Mouse (Mus musculus): ENCODE measurements around the gene Mustn1.

Mustn1 gene

DNA sequence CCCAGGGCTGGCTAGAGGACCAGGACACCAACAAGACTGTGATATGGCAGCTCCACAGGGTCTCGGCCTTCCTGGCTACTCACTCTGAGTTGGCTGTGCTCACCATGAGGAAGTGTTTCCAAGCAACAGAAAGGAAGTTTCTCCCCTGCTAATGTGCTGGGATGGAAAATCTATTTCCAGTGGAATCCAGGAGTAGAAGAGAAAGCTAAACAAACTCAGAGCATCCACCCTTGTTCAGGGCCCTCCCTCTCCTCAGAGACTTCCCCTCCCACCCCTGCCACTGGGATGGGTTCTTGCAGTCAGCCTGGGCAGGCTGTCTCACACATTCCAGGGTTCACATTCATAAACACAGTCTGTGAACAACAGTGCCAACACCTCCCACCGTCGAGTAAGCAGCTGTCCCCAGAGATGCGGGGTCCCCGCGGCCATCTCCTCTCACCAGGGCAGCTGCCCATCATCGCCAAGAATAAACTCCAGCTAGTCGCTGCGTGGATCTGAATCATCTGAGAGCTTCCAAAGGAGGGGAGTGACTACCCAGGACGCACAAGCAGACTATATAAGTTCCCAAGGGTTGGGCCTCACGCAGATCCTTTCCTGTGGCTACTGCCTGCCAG is at the start of gene Mustn1:
TSS of gene Mustn1 (plus strand) at position 243 of the 614 bp plus-strand sequence.
- DNase-seq (ENCODE audit: low spot score in 2 of 2): peak in 1 of 2 experiments; percentile 31

DNA sequence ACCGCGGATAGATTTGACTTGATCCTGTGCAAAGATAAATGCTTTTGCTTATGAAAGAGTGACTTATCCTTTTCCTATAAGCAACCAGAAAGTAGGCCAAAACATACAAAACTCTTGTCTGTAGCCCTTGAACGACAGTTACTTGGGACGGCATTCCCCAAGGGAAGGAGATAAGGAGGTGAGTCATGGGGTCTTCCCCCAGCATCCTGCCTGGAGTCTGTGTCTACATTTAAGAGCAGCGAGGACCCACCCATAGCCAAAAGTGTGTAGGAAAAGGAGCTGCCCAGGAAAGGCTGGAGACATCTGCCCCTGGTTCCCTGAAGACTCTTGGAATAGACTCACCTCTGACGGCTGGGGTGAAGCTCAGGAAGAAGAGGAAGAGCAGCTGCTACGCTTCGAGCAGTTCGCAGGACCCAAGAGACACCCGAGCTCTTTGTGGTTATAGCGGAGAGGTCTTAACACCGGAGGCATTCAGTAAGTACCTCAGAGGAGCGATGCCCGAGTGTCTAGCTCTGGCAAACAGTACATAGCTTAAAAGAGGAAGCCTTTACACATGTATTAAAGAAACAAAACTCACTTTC is 41.5 kb upstream of the Mustn1 start:
- no peak for DNase-seq (ENCODE audit: low spot score in 2 of 2)

DNA sequence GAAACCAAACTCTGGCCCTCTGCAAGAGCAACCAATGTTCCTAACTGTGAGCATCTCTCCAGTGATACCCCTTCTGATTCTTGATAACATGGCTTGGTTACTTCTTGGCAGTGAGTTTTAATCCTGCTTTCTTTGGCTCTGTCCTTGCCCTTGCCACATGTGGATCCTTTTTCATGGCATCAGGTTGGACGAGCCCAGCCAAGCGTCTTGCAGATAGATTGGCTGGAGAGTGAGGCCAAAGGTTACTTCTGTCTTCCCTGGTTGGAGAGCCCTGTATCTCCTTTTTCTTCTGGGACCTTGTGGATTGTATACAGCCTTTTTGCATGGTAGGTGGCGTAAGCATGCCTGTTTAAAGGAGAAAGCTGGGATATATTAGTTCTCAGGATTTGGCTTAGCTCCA is 35.3 kb upstream of the Mustn1 start:
- DNase-seq (ENCODE audit: low spot score in 2 of 2): no peak

DNA sequence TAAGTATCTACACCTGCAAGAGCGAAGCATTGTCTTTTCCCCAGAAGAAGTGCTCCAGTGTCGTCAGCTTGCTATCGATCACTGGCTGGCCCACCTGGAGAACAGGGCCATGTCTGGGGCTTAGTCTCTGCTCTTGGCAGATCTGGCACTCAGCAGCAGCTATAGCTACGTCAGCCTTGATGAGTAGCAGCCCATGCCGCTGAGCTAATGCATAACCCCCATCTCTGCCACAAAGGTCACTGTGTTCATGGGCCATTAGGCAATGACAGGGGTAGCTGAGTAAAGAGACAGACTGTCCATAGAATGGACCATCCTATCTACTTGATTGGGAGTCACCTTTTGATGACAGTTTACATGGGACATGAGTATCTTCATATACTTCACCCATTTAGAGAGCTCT is 28.5 kb upstream of the Mustn1 start:
- DNase-seq (ENCODE audit: low spot score in 2 of 2): no peak

DNA sequence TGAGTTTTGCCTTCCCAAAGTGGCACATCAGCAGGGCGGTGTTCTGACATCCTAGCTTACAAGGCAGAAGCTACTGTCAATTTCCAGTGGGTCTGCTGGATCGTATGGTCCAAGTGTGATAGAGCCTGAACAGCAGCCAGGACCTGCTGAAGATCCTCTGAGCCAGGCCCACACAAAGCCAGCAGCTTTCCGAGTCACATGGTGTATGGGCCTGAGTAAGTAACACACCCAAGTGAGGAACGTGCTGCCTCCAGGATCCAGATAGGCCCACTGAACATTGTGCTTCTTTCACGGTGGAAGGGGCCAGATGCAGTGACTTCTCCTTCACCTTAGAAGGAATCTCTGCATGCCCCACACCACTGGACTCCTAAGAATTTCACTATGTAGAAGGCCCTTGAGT is 26.7 kb upstream of the Mustn1 start:
- no peak for DNase-seq (ENCODE audit: low spot score in 2 of 2)

DNA sequence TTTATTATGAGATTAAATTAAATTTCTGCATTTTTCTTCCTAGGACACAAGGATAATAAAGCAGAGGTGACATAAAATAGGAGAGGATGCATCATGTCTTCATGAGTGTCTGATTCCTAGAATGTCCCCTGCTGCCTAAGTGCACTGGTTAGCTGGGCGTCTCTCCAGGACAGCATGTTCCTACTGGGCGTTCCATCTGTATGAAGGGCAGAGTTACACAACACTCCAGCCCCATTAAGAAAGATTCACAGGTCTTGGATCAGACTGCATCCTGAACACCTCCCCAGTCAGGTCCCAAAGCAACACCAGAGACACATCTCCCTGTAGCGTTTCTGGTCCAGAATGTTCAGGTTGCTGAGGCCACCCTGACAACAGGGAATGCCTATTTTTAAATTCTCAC is 23.7 kb upstream of the Mustn1 start:
- no peak for DNase-seq (ENCODE audit: low spot score in 2 of 2)

DNA sequence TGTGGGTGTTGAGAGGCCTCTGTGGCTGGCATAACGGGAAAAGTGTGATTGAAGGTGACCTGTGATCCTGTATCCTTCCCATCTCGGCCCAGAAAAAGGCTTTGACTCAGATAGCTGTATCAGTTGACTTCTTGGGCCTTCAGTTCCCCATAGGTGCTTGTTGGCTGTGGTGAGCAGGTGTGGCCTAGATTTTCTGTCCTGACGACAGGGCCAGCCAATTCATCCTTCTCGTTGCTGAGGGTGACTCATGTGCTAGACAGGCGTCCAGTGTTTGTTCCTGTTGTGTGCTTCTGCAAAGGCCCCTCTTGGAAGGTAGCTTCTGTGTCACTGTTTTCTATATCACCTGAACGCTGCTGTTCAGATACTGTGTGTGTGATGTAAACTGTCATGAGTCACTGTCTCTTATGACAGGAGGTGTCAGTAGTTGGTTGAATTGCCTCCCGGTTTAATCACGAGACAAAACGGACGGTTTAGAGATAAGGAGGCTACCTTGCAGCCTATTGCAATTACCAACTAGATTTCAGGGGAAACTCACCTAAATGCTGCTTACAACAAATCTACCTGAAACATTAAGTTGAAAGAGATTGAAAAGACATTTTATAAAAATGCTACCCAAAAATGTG is 22.0 kb upstream of the Mustn1 start:
- DNase-seq (ENCODE audit: low spot score in 2 of 2): no peak

DNA sequence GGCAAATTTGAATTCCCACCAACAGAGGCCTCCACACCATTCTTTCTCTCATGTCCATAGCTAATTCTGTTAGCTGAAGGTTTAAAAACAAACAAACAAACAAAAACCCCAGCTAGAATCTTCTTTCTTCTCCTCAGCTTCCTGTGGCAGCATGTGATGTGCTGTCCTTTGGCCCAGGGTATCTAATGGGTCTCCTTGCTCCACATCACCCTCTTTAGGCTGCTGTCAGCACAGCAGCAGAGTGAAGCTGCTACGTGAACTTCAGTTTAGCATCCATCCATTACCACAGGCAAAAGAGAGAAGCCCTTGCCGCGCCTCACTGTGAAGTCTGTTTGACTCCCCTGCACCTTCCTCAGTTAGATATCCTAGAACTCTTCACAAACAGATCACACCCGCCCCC is 21.0 kb upstream of the Mustn1 start:
- no peak for DNase-seq (ENCODE audit: low spot score in 2 of 2)

DNA sequence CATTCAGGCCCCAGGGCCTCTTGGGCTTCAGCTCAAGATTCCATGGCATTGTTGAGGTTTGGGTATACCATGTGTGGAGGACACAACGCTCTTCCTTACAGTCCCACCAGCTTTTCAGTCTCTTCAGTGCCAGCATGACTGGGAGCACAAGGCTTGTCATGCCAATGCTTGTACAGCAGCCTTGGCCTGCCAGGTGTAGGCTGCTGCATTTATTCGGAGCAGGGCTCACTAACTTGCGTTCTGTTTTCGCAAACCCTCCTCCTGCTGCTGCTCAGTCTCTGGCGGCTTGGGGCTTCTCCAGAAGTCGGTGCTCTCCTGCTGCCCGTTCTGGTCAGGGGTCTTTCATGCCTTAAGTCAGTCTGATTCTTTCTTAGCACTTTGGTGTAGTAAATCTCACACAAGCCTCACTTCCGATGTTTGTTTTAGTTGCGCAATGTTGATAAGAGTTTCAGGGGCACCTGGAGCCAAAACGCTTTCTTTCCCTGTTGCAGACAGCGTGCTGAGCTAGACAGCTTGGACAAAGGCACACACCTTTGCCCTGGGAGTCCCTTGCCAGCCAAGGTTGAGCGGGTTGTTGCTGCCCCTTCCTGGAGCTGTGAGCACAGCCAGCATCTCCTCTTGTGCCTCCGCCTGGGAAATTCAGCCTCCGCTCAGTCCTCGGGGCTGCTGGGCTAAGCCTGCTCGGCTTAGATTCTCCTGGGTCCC is 17.4 kb upstream of the Mustn1 start:
- no peak for DNase-seq (ENCODE audit: low spot score in 2 of 2)

DNA sequence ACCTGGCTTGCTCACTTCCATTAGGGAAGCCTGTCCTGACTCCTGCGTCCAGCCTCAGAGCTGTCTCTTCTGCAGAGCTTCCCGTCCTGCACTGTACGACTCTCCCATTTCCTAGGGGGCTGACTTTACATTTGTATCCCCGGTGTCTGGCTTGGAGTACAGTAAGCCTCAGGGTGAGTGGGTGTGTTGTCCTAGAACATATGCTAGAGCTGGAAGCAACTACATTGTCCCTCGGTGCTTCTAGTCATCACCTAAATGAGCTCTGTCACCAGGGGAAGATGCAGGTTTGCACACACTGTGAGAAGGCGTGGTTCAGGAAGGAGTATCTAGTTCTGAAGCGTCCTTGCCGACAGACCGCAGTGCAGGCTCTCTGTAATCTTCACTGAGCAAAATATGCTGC is 16.6 kb upstream of the Mustn1 start:
- DNase-seq (ENCODE audit: low spot score in 2 of 2): no peak

DNA sequence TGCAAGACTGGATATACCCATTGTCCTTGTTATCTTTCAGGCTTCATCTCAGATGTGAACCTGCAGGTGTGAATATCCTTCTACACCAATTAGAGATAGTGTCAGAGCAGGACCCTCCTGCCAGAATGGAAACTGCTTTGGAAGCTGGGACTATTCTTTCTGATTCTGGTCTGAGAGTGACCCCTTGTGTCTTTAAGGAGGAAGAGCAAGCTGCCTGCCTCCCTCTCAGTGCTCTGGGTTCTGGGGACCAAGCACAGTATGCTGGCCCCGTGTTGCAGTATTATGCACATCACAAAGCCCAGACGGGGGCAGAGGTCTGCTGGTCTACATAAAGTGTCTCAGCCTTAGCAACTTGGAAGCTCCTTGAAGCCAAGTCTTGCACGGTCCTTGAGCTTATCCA is 13.7 kb upstream of the Mustn1 start:
- no peak for DNase-seq (ENCODE audit: low spot score in 2 of 2)

DNA sequence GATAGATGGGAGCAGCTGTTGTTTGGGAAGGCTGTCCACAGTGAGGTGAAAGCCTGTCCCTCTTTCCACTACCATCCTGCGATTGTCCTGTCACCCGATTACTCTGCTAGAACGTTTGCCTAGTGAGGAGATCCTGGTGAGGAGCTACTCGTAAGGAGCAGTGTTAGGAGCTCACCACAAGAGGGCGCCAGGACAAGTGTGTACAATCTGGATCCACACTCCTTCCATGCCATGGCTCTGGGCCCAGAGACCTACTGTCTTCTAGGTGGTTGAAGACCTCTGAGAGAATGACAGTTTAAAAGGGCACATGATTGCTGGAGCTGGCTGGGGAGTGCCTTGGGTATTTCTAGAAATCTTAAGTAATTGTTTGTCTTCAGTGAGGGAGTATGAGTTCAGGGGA is 12.0 kb upstream of the Mustn1 start:
- DNase-seq (ENCODE audit: low spot score in 2 of 2): peak in 1 of 2 experiments; percentile 73

DNA sequence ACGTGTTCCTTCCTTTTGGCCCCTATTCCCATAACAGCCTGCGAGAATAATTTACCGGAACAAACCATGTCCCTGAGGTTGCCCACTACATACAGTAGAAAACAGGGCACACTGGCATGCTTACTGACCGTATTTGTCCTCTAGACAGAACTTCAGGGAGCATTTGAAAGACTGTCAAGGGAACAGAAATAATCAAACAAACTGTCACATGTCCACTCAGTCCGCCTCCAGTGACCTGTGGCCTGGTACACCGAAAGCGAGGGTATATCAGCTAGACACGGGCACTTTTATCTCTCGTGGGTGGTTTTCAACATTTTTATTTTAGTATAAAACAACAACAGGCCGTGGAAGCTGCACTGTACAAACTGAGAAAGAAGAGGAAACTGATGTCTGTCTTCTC is 10.2 kb upstream of the Mustn1 start:
- DNase-seq (ENCODE audit: low spot score in 2 of 2): no peak

DNA sequence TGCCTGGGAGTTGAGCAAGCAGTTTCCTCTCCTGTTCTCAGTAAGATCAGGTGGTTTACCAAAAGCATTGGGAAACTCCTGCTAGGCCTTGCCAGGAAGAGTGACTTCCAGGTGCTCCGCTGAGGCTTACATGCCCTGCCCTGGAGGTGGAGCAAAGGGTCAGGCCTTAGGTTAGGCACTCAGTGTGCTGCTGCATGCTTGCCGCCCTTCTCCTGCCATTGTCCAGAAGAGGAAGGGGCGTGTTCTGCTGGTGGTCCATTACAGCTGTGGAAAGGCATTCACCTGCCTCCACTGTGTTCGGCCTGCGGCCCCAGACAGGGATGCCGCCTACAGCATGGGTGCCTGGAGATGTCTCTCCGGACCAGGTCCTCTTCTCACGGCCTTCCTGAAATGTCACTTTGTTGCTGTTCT is 9.6 kb upstream of the Mustn1 start:
- no peak for DNase-seq (ENCODE audit: low spot score in 2 of 2)

DNA sequence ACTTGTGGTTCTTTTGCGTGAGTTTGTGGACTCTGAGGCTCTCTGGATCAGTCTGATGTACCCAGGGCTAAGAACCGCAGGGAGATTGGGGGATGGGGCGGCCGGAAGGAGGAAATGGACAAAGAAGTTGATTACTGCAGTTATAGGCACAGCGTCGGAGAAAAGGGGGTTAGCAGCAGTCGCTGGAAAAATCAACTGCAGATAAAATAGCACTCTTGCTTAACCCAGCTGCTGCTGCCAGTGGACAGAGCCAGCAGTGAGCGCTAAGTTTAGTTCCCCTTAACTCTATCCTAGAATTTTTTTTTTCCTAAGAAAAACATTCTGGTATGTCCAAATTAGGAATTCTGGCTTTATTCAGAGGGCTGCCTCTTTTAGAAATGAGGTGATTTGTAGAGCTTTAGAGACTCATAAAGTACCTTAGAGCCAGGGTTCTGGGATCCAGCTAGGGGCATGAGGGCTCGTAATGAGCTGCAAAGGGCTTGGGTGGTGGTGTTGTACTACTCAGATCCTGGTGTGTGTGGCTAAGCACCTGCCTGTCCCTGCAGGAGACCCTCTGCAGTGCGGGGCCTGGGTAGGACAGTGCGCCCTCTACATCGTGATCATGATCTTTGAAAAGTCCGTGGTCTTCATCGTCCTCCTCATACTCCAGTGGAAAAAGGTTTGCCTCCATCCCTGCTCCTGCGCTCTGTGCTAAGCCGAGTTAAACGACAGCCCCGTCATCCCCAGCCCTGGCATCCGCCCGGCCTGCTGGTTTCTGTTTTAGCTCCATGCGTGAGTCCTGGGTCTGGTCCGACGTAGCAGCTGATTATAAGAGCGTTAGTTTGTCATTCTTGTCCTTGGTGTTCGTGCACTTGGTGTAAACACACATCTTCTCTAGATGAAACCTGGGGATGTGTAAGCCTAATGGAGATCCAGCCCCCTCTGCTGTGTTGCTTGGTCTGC is 8.5 kb upstream of the Mustn1 start:
- no peak for DNase-seq (ENCODE audit: low spot score in 2 of 2)

DNA sequence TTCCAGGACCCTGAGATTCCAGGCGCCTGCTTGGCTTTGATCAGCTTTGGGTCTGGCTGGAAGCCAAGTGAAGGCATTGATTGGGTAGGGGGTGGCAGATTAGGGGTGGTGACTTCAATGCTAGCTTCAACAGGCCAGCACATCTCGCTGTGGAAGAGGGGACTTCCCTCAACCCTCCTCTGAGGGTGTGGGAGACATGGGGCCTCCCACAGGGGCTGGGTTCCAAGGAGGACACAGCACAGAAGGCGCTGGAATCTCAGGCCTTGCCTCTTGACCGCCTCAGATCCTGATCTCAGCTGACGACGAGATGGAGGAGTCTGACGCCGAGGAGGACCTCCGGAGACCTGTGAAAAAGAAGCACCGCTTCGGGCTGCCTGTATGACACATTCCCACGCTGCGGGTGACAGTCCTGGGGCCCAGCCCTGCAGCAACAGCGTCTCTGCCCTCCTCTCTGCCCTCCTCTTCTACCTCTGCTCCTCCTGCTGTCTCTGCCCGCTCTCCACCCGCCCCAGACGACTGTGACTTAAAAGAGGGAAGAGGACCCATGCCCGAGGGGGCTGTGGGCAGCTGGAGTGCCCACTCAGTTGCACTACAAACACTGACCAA is 4.8 kb upstream of the Mustn1 start:
- no peak for DNase-seq (ENCODE audit: low spot score in 2 of 2)

DNA sequence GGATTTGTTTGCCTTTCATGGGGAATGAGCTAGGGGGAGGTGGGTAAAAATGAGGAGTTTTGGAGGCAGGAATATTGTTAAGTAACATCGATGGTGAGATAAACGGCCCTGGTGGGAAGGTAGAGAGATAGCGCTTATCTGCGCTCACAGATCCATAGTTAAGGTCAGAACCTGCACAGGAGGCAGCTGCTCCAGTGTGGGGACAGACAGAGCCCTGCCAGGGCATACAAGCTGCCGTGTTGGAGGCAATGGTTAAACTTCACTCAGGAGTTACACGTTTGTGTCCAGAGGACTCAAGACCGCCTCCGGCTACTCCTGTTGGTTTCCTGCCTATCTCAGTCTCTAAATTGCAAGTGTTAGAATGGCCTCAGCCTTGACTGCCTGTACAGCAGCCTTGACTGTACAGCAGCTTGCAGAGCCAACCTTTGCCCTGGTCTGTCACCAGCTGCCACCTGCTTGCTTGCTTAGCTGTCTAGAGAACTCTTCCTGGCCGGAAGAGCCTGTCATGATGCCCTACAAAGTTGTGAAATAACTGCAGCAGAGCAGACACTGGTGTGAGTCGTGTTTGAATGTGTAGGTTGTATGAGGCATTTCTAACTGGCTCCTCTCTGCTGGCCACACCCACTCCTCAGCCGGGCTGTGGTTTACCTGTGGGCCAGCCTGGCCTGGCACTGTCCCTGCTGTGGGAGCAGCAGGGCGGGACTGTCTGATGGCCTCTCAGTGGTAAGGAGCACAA is 3.7 kb upstream of the Mustn1 start:
- no peak for DNase-seq (ENCODE audit: low spot score in 2 of 2)

DNA sequence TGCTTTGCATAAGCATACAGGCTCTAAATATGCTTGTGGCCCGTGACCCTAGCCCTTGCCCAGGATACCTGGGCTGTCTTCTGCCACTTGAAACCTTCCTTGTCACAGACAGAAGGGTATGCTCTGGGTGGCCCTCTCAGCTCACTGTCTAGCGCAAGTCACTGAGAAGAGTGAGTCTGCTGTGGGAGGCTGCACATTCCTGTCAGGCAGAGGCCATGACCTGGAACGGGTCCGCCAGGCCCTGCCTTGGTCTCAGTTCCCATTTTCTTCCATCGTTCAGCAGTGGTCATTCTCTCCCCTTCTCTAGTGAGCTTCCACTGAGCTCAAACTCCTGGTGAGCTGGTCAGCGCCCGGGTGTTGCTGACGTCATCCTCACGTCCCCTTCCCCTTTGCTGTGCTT is 3.0 kb upstream of the Mustn1 start:
- no peak for DNase-seq (ENCODE audit: low spot score in 2 of 2)

DNA sequence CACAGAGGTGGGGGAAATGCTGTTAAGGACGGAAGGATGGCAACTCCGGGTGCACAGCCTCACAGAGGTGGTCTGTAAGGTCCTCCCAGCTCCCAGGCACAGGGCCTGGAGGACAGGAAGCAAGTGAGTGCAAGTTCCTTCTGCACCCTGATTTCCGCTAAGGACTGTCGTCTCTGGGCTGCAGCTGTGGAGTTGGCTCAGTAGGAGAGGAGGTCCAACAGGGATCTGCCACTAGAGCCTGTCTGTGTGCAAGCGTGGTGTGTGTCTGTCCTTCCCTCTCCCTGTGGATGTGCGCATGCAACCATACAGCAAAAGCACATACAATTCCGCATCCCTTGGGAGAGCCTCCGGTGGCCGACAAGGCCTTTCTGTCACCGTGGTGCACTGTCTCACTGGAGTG is 2.5 kb upstream of the Mustn1 start:
- no peak for DNase-seq (ENCODE audit: low spot score in 2 of 2)

DNA sequence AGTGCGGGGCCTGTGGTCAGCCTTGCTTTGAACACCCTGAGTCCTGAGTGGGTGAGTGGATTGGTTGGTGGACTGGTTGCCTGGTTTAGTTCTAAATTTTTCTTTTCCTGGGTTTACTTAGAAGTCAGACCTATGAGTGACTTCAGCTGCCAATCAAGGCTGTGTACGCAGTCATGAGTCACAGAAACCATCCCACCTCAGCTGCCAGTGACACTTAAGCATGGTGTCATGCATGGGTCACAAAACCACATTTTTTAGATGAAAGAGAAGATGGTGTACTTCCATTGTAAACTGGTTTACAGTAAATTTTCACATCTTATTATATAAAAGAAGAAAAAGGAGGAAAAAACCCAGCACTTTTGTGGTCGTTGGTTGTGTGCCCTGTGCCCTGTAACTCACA is 1.2 kb upstream of the Mustn1 start:
- no peak for DNase-seq (ENCODE audit: low spot score in 2 of 2)

DNA sequence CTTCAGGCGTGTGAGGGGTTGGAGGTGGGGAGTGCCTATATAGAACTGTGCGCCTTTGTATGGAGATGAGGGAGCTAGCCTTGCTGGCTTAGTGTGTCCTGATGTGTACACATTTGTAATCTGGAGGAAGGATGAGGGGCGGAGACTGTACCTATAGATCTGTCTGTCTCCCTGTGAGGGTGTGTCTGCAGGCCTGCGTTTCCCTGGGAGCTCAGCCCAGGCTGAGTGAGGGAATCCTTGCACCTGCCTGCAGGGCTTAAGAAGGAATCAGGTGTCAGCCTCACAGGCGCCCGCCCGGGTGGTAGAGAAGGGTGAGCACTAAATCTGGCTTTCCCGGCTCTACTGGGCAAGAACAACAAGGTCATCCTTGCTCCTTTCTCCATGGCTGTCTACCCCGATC is 794 bp downstream of the Mustn1 start:
- DNase-seq (ENCODE audit: low spot score in 2 of 2): no peak

All from left cerebral cortex, adult 9 months (tissue).